Mouse (Mus musculus) neural tube, embryonic 13.5 days (tissue): ENCODE measurements at regions not wholly inside any gene's neighbourhood (a gene's known extent, or its start where the extent isn't known, plus 50 kb on each side); places are given as distances from the start of the nearest gene placed in this dataset.

Source experiments
- ATAC-seq: fragments of 200-750 bp; cut with Nextera tagmentation; 2 replicates; pipeline ENCODE4 v1.8.0; 2017; ENCODE audit warnings: low read depth, mild to moderate bottlenecking, moderate TSS enrichment, moderate library complexity
- H3K27ac ChIP-seq: fragments of 300-500 bp; sonication (generic); replicated peaks from 2 replicates; pipeline ENCODE4 v1.5.1; 2015; ENCODE audit warnings: moderate library complexity, mild to moderate bottlenecking, inconsistent platforms
- H3K27me3 ChIP-seq: fragments of 300-500 bp; sonication (generic); 2 replicates; pipeline ENCODE4 v1.6.1; 2015; ENCODE audit warnings: mild to moderate bottlenecking, inconsistent platforms
- H3K36me3 ChIP-seq: fragments of 300-500 bp; sonication (generic); 2 replicates; pipeline ENCODE4 v1.6.1; 2015; ENCODE audit warnings: mild to moderate bottlenecking, inconsistent platforms
- H3K4me1 ChIP-seq: fragments of 300-500 bp; sonication (generic); replicated peaks from 2 replicates; pipeline ENCODE4 v1.6.1; 2015; ENCODE audit warnings: inconsistent platforms
- H3K4me2 ChIP-seq: fragments of 300-500 bp; sonication (generic); 2 replicates; pipeline ENCODE4 v1.6.1; 2015; ENCODE audit warnings: inconsistent platforms, mild to moderate bottlenecking, moderate library complexity
- H3K4me3 ChIP-seq: fragments of 300-500 bp; sonication (generic); 2 replicates; pipeline ENCODE4 v1.5.1; 2015; ENCODE audit warnings: mild to moderate bottlenecking, inconsistent platforms
- H3K9ac ChIP-seq: fragments of 300-500 bp; sonication (generic); 2 replicates; pipeline ENCODE4 v1.6.1; 2015; ENCODE audit warnings: moderate library complexity, mild to moderate bottlenecking, inconsistent platforms
- H3K9me3 ChIP-seq: fragments of 300-500 bp; sonication (generic); 2 replicates; pipeline ENCODE4 v1.6.1; 2016; ENCODE audit warnings: inconsistent platforms
- WGBS: fragments of 180-500 bp; shearing (Covaris S2); methylation state at CpG from one replicate; pipeline ENCODE4 v1.1.7; 2015; 5-methylcytosine and 5-hydroxymethylcytosine counted together

GRCm38 (mm10) chr4:39717477-39717876, 267.4 kb downstream of the 1700009N14Rik start:
- no peak overlapping the region for H3K4me3 ChIP-seq
- H3K9ac ChIP-seq: no peak overlapping the region
- H3K9me3 ChIP-seq: no peaks in the 10 kb centered on the region
- no peak for ATAC-seq
- 88% methylated on average over 6 of the region's 6 CpGs for WGBS
- H3K27me3 ChIP-seq: no peaks in the 10 kb centered on the region
- no peak overlapping the region for H3K4me2 ChIP-seq
- H3K4me1 ChIP-seq: no peaks in the 10 kb centered on the region
- no peaks in the 10 kb centered on the region for H3K36me3 ChIP-seq
- H3K27ac ChIP-seq: no peak overlapping the region

- ATAC-seq: no peak
- H3K9ac ChIP-seq: no peak overlapping the region
- H3K4me1 ChIP-seq: no peaks in the 10 kb centered on the region
- 77% methylated on average over 7 of the region's 7 CpGs for WGBS
- H3K27me3 ChIP-seq: no peaks in the 10 kb centered on the region
- no peak overlapping the region for H3K27ac ChIP-seq
- no peaks in the 10 kb centered on the region for H3K36me3 ChIP-seq
- no peak overlapping the region for H3K4me2 ChIP-seq
- H3K9me3 ChIP-seq: no peaks in the 10 kb centered on the region
- H3K4me3 ChIP-seq: no peak overlapping the region
These were observed 268.6 kb downstream of the 1700009N14Rik start for GRCm38 (mm10) chr4:39718691-39719090.

GRCm38 (mm10) chr4:39719951-39720350, 269.9 kb downstream of the 1700009N14Rik start:
- no peak overlapping the region for H3K9ac ChIP-seq
- no peak overlapping the region for H3K4me2 ChIP-seq
- WGBS: 85% methylated on average over 4 of the region's 4 CpGs
- no peaks in the 10 kb centered on the region for H3K36me3 ChIP-seq
- no peak for ATAC-seq
- H3K9me3 ChIP-seq: no peaks in the 10 kb centered on the region
- no peak overlapping the region for H3K4me3 ChIP-seq
- H3K4me1 ChIP-seq: no peaks in the 10 kb centered on the region
- H3K27ac ChIP-seq: no peak overlapping the region
- no peaks in the 10 kb centered on the region for H3K27me3 ChIP-seq

DNA sequence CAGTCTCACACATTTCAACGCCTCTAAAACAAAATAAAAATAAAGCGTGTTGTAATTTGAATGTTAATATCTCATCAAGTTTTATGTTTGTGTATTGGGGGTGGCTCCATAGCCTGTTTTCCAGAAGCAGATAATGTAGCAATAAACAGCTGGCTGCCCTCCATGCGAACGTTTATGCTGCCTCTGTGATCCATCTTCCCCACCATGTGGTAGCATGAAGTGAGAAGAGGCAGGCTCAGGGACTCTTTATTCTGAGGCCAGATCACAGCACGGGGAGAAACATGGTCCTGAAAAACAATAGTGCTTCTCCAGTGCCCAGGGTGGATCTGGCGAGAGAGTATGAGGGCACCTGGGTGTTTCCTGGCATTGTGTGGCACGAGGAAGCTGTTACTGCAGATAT, 271.4 kb downstream of the 1700009N14Rik start:
- Histone ChIP-seq H3K4me3 (no peak overlapping the region), H3K9me3 (no peaks in the 10 kb centered on the region), H3K4me2 (no peak overlapping the region), H3K9ac (no peak overlapping the region), H3K4me1 (no peaks in the 10 kb centered on the region), H3K27me3 (no peaks in the 10 kb centered on the region), H3K27ac (0 out of 2 replicates have a peak overlapping the region, but pooled peaks have one; percentile 33), H3K36me3 (no peaks in the 10 kb centered on the region)
- 64% methylated on average over 7 of the region's 7 CpGs for WGBS
- peak; percentile 74; the same call in 1 of the 2 replicates for ATAC-seq

GRCm38 (mm10) chr4:39765586-39765985, 315.5 kb downstream of the 1700009N14Rik start:
- peaks cover 5% of the 10 kb centered on the region; the same call in 1 of the 2 replicates for H3K9me3 ChIP-seq
- H3K4me1 ChIP-seq: no peaks in the 10 kb centered on the region
- 92% methylated on average over 2 of the region's 2 CpGs for WGBS
- no peak overlapping the region for H3K4me3 ChIP-seq
- no peak overlapping the region for H3K27ac ChIP-seq
- no peaks in the 10 kb centered on the region for H3K27me3 ChIP-seq
- no peak overlapping the region for H3K9ac ChIP-seq
- ATAC-seq: no peak
- no peak overlapping the region for H3K4me2 ChIP-seq
- H3K36me3 ChIP-seq: no peaks in the 10 kb centered on the region

- WGBS: 85% methylated on average over 5 of the region's 5 CpGs
- no peak overlapping the region for H3K27ac ChIP-seq
- H3K9me3 ChIP-seq: no peaks in the 10 kb centered on the region
- H3K36me3 ChIP-seq: no peaks in the 10 kb centered on the region
- ATAC-seq: no peak
- H3K27me3 ChIP-seq: no peaks in the 10 kb centered on the region
- no peak overlapping the region for H3K4me3 ChIP-seq
- H3K4me1 ChIP-seq: no peaks in the 10 kb centered on the region
- H3K9ac ChIP-seq: no peak overlapping the region
- H3K4me2 ChIP-seq: no peak overlapping the region
These were observed 341.0 kb downstream of the 1700009N14Rik start for GRCm38 (mm10) chr4:39791096-39791495.

DNA sequence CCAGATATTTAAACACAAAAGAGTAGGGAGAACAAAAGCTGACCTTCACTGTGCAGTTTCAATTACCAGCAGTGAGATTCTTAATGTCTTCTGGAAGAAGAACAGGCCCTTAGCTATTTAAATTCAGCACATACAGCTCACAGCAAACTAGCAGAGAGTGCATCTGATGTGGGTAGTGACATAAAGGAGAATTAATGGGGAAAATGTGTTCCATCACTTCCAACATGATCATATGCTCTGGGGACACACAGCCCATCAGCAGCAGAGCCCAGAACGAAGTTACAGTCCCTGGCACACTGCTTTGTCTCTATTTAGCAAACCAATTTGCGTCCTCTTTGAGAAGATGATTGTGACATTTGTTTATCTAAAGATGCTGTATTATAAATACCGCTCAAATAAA, 332.9 kb upstream of the Aco1 start:
- H3K4me2 ChIP-seq: no peak overlapping the region
- no peaks in the 10 kb centered on the region for H3K36me3 ChIP-seq
- H3K4me1 ChIP-seq: no peaks in the 10 kb centered on the region
- H3K27me3 ChIP-seq: no peaks in the 10 kb centered on the region
- WGBS: 69% methylated on average over 3 of the region's 3 CpGs
- peak; percentile 56; the same call in 1 of the 2 replicates for ATAC-seq
- no peak overlapping the region for H3K9ac ChIP-seq
- no peak overlapping the region for H3K4me3 ChIP-seq
- H3K9me3 ChIP-seq: no peaks in the 10 kb centered on the region
- peak overlapping the region; percentile 56 for H3K27ac ChIP-seq

- ATAC-seq: no peak
- H3K4me3 ChIP-seq: no peak overlapping the region
- H3K4me2 ChIP-seq: no peak overlapping the region
- H3K9me3 ChIP-seq: no peaks in the 10 kb centered on the region
- no peak overlapping the region for H3K27ac ChIP-seq
- H3K27me3 ChIP-seq: no peaks in the 10 kb centered on the region
- H3K4me1 ChIP-seq: no peaks in the 10 kb centered on the region
- WGBS: 71% methylated on average over 4 of the region's 4 CpGs
- H3K36me3 ChIP-seq: no peaks in the 10 kb centered on the region
- no peak overlapping the region for H3K9ac ChIP-seq
These were observed 330.1 kb upstream of the Aco1 start for GRCm38 (mm10) chr4:39812766-39813165.

- Histone ChIP-seq H3K4me3 (no peak overlapping the region), H3K36me3 (no peaks in the 10 kb centered on the region), H3K27me3 (no peaks in the 10 kb centered on the region), H3K9me3 (no peaks in the 10 kb centered on the region), H3K27ac (no peak overlapping the region), H3K4me2 (no peak overlapping the region), H3K4me1 (no peaks in the 10 kb centered on the region), H3K9ac (no peak overlapping the region)
- no peak for ATAC-seq
These were observed 327.3 kb upstream of the Aco1 start for GRCm38 (mm10) chr4:39815620-39816019.

DNA sequence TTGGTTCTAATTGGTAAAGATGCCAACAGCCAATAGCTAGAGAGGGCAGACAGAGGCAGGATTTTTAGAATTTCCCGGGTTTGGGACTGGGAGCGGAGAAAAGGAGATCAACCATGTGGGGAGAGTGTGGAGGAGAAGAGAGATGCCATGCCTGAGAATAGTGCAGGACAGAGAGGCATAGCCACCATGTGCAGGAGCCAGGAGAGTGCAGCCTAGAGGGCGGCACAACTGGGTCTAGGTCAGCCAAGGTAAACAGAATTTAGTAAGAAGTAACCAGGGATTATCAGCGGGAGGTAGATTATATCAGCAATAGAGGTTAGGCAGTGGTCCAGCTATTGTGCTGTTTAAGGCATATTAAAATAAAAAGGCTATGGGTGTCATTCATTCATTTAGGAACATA, 325.2 kb upstream of the Aco1 start:
- Histone ChIP-seq H3K27ac (no peak overlapping the region), H3K9me3 (no peaks in the 10 kb centered on the region), H3K4me2 (no peak overlapping the region), H3K4me1 (no peaks in the 10 kb centered on the region), H3K9ac (no peak overlapping the region), H3K4me3 (no peak overlapping the region), H3K27me3 (no peaks in the 10 kb centered on the region), H3K36me3 (no peaks in the 10 kb centered on the region)
- no peak for ATAC-seq
- 90% methylated on average over 4 of the region's 4 CpGs for WGBS

DNA sequence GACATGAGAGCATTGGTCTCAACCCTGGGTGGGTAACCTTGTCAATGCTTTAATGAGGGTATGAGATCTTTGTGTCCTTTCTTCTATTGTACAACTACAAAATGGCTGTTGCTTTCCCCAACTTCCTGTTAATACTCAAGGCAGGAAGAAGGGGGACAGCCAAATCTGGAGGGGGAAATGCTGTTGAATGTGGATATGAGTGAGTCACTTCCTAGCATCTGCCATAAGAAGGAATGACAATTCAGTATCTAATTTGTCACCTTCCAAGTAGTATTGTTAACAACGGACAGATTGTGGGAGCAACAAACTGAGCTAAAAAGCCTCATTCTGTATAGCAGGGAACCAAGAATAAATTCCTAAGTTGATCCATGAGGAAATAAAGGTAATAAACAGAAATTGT, 309.2 kb upstream of the Aco1 start:
- H3K4me1 ChIP-seq: no peaks in the 10 kb centered on the region
- WGBS: 84% methylated on average over 1 of the region's 1 CpGs
- no peak overlapping the region for H3K27ac ChIP-seq
- H3K4me2 ChIP-seq: no peak overlapping the region
- H3K36me3 ChIP-seq: no peaks in the 10 kb centered on the region
- no peaks in the 10 kb centered on the region for H3K9me3 ChIP-seq
- H3K27me3 ChIP-seq: no peaks in the 10 kb centered on the region
- ATAC-seq: no peak
- H3K9ac ChIP-seq: no peak overlapping the region
- no peak overlapping the region for H3K4me3 ChIP-seq
